Mouse (Mus musculus) forebrain, embryonic 15.5 days (tissue): ENCODE measurements around the gene Olfr222. TPM values are rescaled to one million over a fixed set of nuclear protein-coding genes. Genes with fewer than 3 reads are reported as not detected.
"Not testable (repeated sequence)": the region's sequence is repeated elsewhere in the genome, so short reads cannot be mapped to it uniquely, and the experiment has no call there.

Experiments used
- ATAC-seq: fragments of 200-750 bp; cut with Nextera tagmentation; replicated peaks from 2 replicates; pipeline ENCODE4 v1.8.0; 2017; ENCODE audit warnings: mild to moderate bottlenecking, moderate TSS enrichment, moderate library complexity
- H3K27ac ChIP-seq: fragments of 300-500 bp; sonication (generic); replicated peaks from 2 replicates; pipeline ENCODE4 v1.5.1; 2015; ENCODE audit warnings: mild to moderate bottlenecking, inconsistent platforms
- H3K27me3 ChIP-seq: fragments of 300-500 bp; sonication (generic); 2 replicates; pipeline ENCODE4 v1.6.1; 2015; ENCODE audit warnings: inconsistent platforms
- H3K36me3 ChIP-seq: fragments of 300-500 bp; sonication (generic); 2 replicates; pipeline ENCODE4 v1.6.1; 2015; ENCODE audit warnings: mild to moderate bottlenecking, inconsistent platforms
- H3K4me1 ChIP-seq: fragments of 300-500 bp; sonication (generic); 2 replicates; pipeline ENCODE4 v1.6.1; 2015; ENCODE audit warnings: inconsistent platforms
- H3K4me2 ChIP-seq: fragments of 300-500 bp; sonication (generic); replicated peaks from 2 replicates; pipeline ENCODE4 v1.6.1; 2015; ENCODE audit warnings: mild to moderate bottlenecking, inconsistent platforms
- H3K4me3 ChIP-seq: fragments of 300-500 bp; sonication (generic); 2 replicates; pipeline ENCODE4 v1.5.1; 2015; ENCODE audit warnings: mild to moderate bottlenecking, inconsistent platforms
- H3K9ac ChIP-seq: fragments of 300-500 bp; sonication (generic); replicated peaks from 2 replicates; pipeline ENCODE4 v1.6.1; 2015; ENCODE audit warnings: mild to moderate bottlenecking, inconsistent platforms
- H3K9me3 ChIP-seq: fragments of 300-500 bp; sonication (generic); 2 replicates; pipeline ENCODE4 v1.6.1; 2016; ENCODE audit warnings: inconsistent platforms
- WGBS: fragments of 180-500 bp; shearing (Covaris S2); methylation state at CpG from one replicate; pipeline ENCODE4 v1.1.7; 2015; ENCODE audit warnings: mixed read lengths; 5-methylcytosine and 5-hydroxymethylcytosine counted together
- polyA plus RNA-seq: library from polyadenylated mRNA; unstranded; fragments of >200 nt; fragmentation: Nextera tagmentation; extraction: Ambion mirVana; gene quantifications from 2 replicates; pipeline ENCODE4 v1.2.1, GENCODE M21; 2015

The Olfr222 gene
- not detected in 2 replicates for polyA plus RNA-seq

DNA sequence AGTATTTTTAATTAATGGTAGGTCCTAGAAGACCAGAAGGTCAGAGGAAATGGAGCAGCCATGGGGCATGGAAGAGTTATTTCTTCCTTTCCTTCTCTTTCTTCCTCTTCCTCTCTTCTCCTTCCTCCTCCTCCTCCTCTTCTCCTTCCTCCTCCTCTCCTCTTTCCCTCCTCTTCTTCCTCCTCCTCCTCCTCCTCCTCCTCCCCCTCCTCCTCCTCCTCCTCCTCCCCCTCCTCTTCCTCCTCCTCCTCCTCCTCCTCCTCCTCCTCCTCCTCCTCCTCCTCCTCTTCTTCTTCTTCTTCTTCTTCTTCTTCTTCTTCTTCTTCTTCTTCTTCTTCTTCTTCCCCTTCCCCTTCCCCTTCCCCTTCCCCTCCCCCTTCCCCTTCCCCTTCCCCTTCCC lies at the start of gene Olfr222:
Gene Olfr222, minus strand, starts transcription at position 101 of the 400 bp plus-strand sequence.
- not testable (repeated sequence) for ATAC-seq, H3K27me3 ChIP-seq, H3K4me1 ChIP-seq, H3K4me2 ChIP-seq, H3K27ac ChIP-seq, H3K9me3 ChIP-seq, H3K4me3 ChIP-seq, H3K36me3 ChIP-seq, H3K9ac ChIP-seq

- Histone ChIP-seq H3K27me3 (no peaks in the 10 kb centered on the region), H3K4me2 (no peak overlapping the region), H3K27ac (no peak overlapping the region), H3K36me3 (no peaks in the 10 kb centered on the region), H3K4me3 (no peak overlapping the region), H3K4me1 (no peaks in the 10 kb centered on the region), H3K9ac (no peak overlapping the region), H3K9me3 (no peaks in the 10 kb centered on the region)
- peak; percentile 63; the same call in 1 of the 2 replicates for ATAC-seq
- 40% methylated on average over 6 of the region's 6 CpGs for WGBS
Observed at GRCm38 (mm10) chr11:59624017-59624630, 48.1 kb upstream of the Olfr222 start.

GRCm38 (mm10) chr11:59622214-59622613 lies 46.2 kb upstream of the Olfr222 start:
- ATAC-seq: no peak
- Histone ChIP-seq H3K4me2 (no peak overlapping the region), H3K9ac (no peak overlapping the region), H3K36me3 (no peaks in the 10 kb centered on the region), H3K4me3 (no peak overlapping the region), H3K4me1 (no peaks in the 10 kb centered on the region), H3K27ac (no peak overlapping the region), H3K9me3 (no peaks in the 10 kb centered on the region), H3K27me3 (no peaks in the 10 kb centered on the region)
- 85% methylated on average over 3 of the region's 3 CpGs for WGBS

GRCm38 (mm10) chr11:59616986-59617385 lies 41.0 kb upstream of the Olfr222 start:
- not testable (repeated sequence) for H3K9me3 ChIP-seq, H3K27ac ChIP-seq, H3K36me3 ChIP-seq, H3K4me2 ChIP-seq, ATAC-seq, H3K9ac ChIP-seq, H3K4me1 ChIP-seq, H3K4me3 ChIP-seq, H3K27me3 ChIP-seq
- WGBS: 97% methylated on average over 2 of the region's 2 CpGs

- no peaks in the 10 kb centered on the region for H3K9me3 ChIP-seq
- H3K4me3 ChIP-seq: no peak overlapping the region
- H3K4me2 ChIP-seq: no peak overlapping the region
- no peaks in the 10 kb centered on the region for H3K4me1 ChIP-seq
- H3K9ac ChIP-seq: no peak overlapping the region
- no peak overlapping the region for H3K27ac ChIP-seq
- H3K36me3 ChIP-seq: no peaks in the 10 kb centered on the region
- no peaks in the 10 kb centered on the region for H3K27me3 ChIP-seq
- WGBS: 52% methylated on average over 4 of the region's 4 CpGs
- no peak for ATAC-seq
Observed at GRCm38 (mm10) chr11:59614120-59614519, 38.1 kb upstream of the Olfr222 start.

GRCm38 (mm10) chr11:59611646-59612045 lies 35.6 kb upstream of the Olfr222 start:
- Histone ChIP-seq H3K4me2 (no peak overlapping the region), H3K27ac (no peak overlapping the region), H3K9me3 (no peaks in the 10 kb centered on the region), H3K36me3 (no peaks in the 10 kb centered on the region), H3K9ac (no peak overlapping the region), H3K27me3 (no peaks in the 10 kb centered on the region), H3K4me3 (no peak overlapping the region), H3K4me1 (no peaks in the 10 kb centered on the region)
- WGBS: 91% methylated on average over 5 of the region's 5 CpGs
- ATAC-seq: no peak

GRCm38 (mm10) chr11:59602287-59602686 lies 26.3 kb upstream of the Olfr222 start:
- no peaks in the 10 kb centered on the region for H3K4me1 ChIP-seq
- H3K27me3 ChIP-seq: no peaks in the 10 kb centered on the region
- H3K9ac ChIP-seq: no peak overlapping the region
- H3K36me3 ChIP-seq: no peaks in the 10 kb centered on the region
- H3K9me3 ChIP-seq: no peaks in the 10 kb centered on the region
- no peak overlapping the region for H3K4me2 ChIP-seq
- no peak overlapping the region for H3K27ac ChIP-seq
- WGBS: 65% methylated on average over 1 of the region's 1 CpGs
- H3K4me3 ChIP-seq: no peak overlapping the region
- no peak for ATAC-seq

DNA sequence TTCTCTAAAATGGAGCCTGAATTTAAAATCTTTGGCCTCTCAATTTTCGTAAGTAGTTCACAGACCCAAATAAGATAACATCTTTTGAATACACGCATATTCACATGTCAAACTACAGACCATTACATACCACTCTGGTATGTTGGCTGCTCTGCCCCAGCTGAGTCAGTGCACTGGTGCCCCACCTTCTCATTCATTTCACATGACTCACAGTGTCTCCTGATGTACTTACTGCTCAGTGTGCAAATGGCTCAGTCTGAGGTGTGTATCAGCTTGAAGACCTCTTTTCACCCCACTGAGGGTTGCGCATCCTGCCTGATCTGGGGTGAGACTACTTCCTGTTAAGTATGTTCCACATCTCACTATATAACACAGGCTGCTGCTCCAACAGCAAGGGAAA lies 24.8 kb upstream of the Olfr222 start:
- Histone ChIP-seq H3K36me3 (no peaks in the 10 kb centered on the region), H3K9me3 (no peaks in the 10 kb centered on the region), H3K4me3 (no peak overlapping the region), H3K27me3 (no peaks in the 10 kb centered on the region), H3K9ac (no peak overlapping the region), H3K4me1 (no peaks in the 10 kb centered on the region), H3K4me2 (no peak overlapping the region), H3K27ac (no peak overlapping the region)
- no peak for ATAC-seq
- WGBS: 93% methylated on average over 3 of the region's 3 CpGs

- Histone ChIP-seq H3K4me3 (no peak overlapping the region), H3K4me1 (no peaks in the 10 kb centered on the region), H3K9me3 (no peaks in the 10 kb centered on the region), H3K36me3 (no peaks in the 10 kb centered on the region), H3K9ac (no peak overlapping the region), H3K27me3 (no peaks in the 10 kb centered on the region), H3K4me2 (no peak overlapping the region), H3K27ac (no peak overlapping the region)
- ATAC-seq: no peak
- 80% methylated on average over 7 of the region's 7 CpGs for WGBS
Observed at GRCm38 (mm10) chr11:59599211-59599610, 23.2 kb upstream of the Olfr222 start.

GRCm38 (mm10) chr11:59596950-59597349 lies 20.9 kb upstream of the Olfr222 start:
- H3K4me3 ChIP-seq: no peak overlapping the region
- no peaks in the 10 kb centered on the region for H3K4me1 ChIP-seq
- no peaks in the 10 kb centered on the region for H3K36me3 ChIP-seq
- no peak overlapping the region for H3K27ac ChIP-seq
- ATAC-seq: no peak
- H3K9me3 ChIP-seq: no peaks in the 10 kb centered on the region
- no peak overlapping the region for H3K4me2 ChIP-seq
- no peaks in the 10 kb centered on the region for H3K27me3 ChIP-seq
- 90% methylated on average over 8 of the region's 8 CpGs for WGBS
- H3K9ac ChIP-seq: no peak overlapping the region

- H3K9ac ChIP-seq: no peak overlapping the region
- H3K36me3 ChIP-seq: no peaks in the 10 kb centered on the region
- 52% methylated on average over 4 of the region's 4 CpGs for WGBS
- H3K4me2 ChIP-seq: no peak overlapping the region
- H3K27ac ChIP-seq: no peak overlapping the region
- no peaks in the 10 kb centered on the region for H3K4me1 ChIP-seq
- H3K4me3 ChIP-seq: no peak overlapping the region
- H3K9me3 ChIP-seq: no peaks in the 10 kb centered on the region
- no peaks in the 10 kb centered on the region for H3K27me3 ChIP-seq
- no peak for ATAC-seq
Observed at GRCm38 (mm10) chr11:59596091-59596490, 20.1 kb upstream of the Olfr222 start.

- Histone ChIP-seq H3K4me1 (no peaks in the 10 kb centered on the region), H3K4me3 (no peak within 1 kb of the TSS), H3K27me3 (no peaks in the 10 kb centered on the region), H3K9me3 (no peaks in the 10 kb centered on the region), H3K27ac (no peak within 1 kb of the TSS), H3K4me2 (no peak within 1 kb of the TSS), H3K9ac (no peak within 1 kb of the TSS), H3K36me3 (no peaks in the 10 kb centered on the region)
- no peak for ATAC-seq
- 88% methylated on average over 6 of the region's 6 CpGs for WGBS
Observed at GRCm38 (mm10) chr11:59593189-59593588, 17.2 kb upstream of the Olfr222 start, which contains the start of gene Olfr223. Gene Olfr223 (minus strand): TSS chr11:59593289.

DNA sequence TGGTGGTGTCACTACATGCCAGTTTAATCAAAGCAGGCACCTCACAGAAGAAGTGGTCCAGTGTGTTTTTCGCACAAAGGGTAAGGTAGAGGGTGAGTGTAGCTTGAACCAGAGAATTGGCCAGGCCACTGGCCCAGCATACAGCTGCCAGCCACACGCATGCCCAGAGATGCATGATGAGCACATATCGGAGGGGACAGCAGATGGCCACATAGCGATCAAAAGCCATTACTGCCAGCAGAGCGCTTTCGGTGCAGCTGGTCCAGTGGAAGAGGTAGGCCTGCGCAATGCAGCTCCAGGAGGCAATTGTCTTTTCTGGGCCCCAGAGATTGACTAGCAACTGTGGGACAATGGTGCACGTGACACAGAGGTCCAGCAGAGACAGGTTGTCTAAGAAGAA lies 13.5 kb upstream of the Olfr222 start:
- no peaks in the 10 kb centered on the region for H3K9me3 ChIP-seq

More for the DNA sequence above, 13.5 kb upstream of the Olfr222 start:
- Histone ChIP-seq H3K4me3 (no peak overlapping the region), H3K36me3 (no peaks in the 10 kb centered on the region), H3K4me2 (no peak overlapping the region), H3K27ac (no peak overlapping the region), H3K27me3 (no peaks in the 10 kb centered on the region), H3K9ac (no peak overlapping the region), H3K4me1 (no peaks in the 10 kb centered on the region)
- 85% methylated on average over 8 of the region's 8 CpGs for WGBS
- ATAC-seq: no peak
